Mouse (Mus musculus): Measurements from ENCODE around the gene Cebpz.

Gene Cebpz

DNA sequence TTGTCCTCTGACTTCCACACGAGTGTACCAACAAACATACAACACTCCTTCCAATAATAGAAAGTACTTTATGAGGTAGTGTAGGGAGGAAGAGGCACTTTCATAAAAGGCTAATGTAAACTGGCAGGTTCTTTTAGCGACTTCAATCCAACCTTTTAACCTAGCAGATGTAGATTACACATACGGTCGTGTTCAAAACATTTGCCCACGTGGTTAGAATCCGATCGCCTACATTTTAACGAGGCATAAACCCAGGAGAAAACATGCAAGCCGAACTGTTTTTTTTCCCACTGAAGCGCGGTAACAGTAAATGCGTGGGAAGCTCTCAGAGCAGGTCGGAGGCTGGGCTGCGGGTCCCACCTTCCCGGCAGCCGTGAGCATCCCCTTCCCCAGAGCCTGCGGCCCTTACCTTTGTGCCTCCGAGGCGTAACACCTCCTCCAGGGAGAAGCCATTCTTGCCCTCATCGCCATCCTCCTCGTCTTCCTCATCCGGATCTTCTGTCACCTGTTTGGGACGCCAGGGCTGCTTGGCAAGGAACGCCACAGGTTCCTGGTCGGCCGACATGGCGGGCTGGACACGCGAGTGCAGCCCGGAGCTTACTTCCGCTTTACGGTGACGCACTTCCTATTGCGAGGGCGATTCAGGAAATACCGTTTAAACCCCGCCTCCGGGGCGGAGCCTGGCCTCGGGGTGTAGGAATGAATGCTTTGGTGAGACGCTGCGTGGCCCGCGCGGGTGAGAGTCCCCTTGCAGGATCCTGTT, at the start of gene Cebpz, which contains the start of gene Ndufaf7:
Cebpz (minus strand) TSS at position 601 of the 763 bp plus-strand sequence.
Ndufaf7 (plus strand) TSS at position 671 of the 763 bp plus-strand sequence.
- DNase-seq = peak; percentile 97

DNA sequence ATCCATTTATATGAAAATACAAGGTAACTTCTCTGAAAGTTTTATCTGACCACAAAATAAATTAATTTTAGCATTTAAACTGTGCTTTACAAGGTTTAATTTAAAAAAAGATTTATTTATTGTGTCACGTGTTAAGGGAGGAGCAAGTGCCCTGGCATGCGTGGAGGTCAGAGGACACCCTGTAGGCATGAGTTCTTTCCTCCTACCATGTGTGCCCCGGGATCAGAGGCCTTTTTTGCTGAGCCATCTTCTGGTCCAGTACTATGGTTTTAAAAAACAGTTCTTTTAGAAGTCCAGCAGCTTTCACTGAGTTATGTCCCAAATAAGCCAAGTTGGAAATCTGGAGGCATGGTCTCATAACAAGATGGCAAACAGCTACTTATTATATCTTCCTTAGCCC, 46.9 kb upstream of the Cebpz start:
- DNase-seq = no peak

DNA sequence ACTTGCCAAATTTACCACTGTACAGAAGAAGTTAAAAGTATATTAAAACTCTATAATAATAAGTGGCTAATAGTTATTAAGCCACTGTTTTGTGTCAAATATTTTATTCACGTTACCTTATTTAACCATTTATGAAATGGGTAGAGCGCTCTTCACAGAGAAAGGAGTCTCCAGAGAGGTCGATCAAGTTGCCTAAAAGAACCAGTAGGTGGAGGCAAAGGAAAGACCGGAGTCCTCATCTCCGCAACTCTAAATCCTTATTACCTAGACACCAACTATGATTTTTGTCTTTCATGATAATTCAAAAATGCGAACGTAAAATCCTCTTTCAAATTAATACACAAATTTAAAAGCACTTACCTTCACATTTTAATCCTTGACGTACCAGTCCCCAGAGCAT, 46.3 kb upstream of the Cebpz start:
- no peak for DNase-seq

DNA sequence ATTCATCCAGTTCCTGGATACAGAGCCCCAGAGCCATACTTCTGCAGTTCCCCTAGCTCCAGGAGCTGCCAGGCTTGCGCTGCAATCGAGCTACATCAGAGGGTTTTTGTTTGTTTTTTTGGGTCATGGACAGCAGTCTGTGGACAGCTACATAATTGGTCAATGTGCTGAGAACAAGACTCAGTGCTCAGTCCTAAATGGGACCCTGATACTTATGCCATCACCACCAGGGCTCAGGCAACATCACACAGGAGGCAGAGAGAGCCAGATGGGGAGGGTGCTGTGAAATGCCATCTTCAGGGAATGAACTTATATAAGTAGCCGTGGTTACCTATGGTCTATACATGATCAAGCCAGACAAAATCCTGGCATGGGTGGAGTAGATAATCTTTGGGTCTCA, 31.6 kb upstream of the Cebpz start:
- DNase-seq = no peak

DNA sequence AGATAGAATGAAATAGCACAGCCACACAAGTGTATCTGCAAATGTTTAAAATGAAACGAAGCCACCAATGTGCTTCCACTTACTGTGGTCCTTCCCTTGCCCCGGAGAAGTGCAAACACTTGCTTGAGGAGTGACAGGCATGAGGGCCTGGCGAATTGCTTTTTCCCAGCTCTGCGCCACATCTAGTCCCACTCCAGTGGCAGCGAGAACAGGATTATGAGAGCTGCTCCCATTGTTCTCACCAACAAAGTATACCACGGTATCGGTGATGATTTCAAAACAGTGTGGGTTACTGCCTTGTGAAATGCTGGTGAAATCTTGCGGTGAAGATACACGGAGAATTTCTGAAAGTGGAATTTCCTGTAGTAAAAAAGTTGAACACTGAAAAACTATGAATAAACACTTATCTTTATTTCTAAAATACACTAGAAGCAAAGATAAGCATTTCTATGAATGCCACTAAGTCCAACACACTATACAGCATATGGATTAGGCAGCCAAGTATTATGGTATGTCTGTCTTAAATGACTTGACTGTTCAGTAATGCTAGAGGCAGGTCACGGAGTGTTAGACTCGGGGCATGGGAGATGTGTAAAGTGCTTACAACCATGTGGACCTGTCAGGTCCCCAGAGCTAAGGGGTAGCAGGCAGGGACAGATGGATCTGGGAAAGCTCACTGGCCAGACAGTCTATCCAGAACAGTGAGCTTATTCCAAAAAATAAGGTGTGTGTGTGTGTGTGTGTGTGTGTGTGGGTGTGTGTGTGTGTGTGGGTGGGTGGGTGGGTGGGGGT, 29.4 kb upstream of the Cebpz start:
- DNase-seq = no peak

DNA sequence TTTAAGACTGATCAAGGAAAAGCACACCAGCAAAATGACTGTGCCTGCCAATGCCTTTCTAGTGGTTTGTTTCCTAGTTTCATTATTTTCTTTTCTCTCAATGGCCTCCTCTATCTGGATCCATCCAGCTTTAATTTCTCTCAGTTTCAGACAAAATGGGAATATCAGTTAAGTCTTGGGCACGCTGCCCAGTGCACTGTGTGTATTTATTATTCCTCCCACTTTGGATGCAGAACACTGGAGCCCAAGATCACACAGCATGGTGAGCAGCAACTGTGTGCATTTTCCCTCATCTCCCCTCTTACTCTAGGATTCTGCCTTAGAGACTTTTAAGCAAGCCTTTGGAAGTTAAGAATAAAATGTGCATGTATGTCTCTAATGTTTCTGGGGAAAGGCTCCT, 27.5 kb upstream of the Cebpz start:
- no peak for DNase-seq

DNA sequence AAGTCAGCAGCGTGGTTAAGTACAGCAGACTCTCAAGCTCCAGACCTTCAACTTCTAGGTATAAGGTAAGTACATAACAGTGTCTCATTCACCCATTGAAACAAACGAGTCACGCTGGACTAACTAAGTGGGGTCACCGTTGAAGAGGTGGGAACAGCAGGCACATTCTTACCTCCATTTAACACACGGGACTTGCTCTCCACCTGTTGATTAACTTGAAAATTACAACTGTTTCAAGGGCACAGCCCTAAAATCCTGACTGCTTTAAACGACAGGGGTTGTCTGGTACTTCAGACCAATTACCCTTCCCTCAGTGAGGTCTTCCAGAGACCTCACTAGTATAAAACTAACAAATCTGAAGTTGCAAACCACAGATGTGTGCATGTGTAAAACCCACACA, 22.6 kb upstream of the Cebpz start:
- DNase-seq = no peak

DNA sequence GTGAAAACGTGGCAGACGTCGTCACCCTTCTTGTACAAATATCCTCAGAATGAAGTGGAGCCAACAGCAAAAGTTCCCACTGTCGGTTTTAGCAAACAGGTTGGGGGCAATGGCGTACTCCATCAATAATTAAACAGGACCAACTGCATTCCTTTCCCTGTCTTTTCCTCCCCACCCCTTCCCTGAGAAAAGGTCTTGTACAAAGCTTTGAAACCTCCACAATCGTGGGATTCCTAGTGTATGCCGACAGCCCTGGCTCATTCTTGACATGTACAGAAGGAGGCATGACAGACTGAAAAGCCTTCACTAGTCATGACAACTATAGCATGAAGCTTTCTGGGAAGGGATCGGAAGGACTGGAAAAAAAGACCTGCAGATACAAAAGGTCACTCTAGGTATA, 16.4 kb upstream of the Cebpz start:
- no peak for DNase-seq

DNA sequence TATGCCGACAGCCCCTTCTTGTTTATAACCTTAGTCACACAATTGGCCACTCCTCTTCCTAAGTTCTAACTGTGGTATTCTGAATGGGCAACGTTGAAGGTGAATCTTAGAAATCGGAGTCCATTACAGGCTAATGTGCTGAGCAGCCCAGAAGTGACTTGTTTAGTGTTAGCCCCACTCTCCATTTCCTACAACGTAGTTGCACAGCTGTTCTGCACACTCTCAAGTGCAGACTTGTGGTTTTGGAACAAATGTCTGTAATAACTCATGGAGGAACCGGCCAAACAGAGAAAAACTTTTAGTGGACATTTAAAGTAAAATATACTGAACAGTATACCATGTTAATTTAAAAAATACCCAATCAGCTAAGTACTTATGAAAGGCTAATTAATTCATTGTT, 15.2 kb upstream of the Cebpz start:
- DNase-seq = no peak

DNA sequence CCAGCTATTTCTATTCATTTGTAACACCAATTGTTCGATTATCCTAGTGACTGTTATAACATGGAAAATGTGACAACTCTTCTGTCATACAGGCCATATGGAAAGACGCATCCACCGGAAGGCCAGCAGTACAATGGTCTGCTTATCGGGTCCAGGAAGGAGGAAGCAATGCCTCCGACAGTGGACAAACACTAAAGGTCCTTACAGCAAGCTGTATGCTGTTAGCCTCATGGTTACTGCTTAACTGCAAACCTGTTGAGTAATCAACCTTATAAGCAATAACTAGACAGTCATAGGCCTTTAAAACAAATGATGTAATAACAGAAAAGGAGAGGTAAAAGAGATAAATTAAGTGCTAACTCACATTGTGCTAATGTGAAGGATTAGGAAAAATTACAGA, 14.4 kb upstream of the Cebpz start:
- no peak for DNase-seq

DNA sequence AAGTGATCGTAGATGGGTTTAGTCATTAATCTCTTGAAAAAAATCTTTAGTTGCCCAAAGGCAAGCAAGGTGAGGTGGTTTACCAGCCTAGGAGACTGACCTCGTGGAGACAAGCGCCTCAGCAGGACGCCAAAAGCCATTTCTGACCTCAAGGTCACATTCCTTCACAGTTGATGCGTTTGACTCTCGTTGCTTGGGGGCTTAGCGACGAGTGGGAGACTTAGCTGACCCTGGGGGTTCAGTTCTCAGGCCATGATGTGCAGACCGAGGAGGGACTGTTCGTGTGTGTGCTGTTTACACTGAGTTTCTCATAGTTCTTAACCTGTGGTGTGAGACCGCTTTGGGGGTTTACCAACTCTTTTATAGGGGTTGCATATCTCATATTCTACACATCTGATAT, 5.7 kb upstream of the Cebpz start:
- no peak for DNase-seq

DNA sequence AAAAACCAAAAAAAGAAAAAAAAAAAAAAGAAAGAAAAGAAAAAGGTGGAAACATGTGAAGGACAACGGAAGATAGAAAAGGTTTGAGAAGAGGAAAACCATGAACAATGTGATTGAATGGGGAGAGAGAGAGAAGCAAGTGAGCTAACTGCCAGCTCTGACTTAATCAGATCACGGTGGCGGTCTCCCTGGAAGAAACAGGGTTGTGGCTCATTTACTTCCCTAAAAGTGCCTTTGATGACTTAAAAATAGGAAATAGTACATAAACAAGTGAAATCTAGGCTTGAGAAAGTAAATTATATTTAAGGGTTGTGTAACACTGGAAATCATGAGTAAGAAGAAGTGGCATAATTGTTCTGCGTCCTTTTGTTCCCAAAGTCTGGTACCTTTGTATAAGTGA, 2.1 kb upstream of the Cebpz start:
- DNase-seq = no peak

DNA sequence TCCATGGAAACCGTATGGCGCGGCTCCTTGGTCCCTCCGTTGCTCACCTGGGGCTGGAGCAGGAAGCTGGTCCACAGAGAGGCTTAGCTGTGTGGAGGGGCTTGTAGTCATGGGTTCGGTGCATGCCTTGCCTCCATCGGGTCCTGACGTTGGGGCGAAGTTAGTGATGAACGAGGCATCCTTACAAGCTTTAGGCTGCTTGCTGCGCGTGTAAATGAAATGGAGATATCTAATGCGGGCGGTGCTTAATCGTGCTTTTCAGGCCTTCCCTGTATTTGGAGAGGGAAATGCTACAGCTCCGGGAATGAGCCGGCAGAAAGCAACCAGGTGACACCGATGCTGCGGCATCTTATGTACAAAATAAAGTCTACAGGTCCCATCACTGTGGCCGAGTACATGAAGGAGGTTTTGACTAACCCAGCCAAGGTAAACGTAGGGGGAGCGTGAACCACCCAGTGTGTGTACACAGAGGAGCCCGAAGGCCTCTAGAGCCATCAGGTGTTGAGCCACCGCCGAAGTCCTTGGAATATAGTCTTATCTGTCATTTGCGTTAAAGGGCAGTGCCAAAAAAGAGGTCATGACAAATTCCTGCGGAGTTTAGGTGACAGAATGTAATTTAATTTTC, 475 bp upstream of the Cebpz start:
- no peak for DNase-seq

DNA sequence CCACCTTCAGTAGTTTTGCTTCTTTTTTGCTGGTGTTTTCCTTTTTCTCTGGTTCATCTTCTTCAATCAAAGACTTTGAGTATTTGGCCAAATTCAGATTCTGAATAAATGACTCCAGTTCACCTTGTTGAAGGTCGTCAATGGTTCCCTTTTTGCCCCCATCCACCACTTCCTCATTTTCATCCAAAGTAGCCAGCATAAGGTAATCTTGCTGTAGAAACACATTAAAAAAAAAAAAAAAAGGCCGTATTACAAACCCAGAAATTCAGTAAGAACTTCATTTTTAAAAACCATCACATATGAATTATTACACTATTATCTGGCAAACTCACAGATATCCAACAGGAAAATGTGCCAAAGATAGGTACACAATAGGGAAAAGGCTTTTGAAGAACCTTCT, 1.0 kb downstream of the Cebpz start:
- DNase-seq = no peak

DNA sequence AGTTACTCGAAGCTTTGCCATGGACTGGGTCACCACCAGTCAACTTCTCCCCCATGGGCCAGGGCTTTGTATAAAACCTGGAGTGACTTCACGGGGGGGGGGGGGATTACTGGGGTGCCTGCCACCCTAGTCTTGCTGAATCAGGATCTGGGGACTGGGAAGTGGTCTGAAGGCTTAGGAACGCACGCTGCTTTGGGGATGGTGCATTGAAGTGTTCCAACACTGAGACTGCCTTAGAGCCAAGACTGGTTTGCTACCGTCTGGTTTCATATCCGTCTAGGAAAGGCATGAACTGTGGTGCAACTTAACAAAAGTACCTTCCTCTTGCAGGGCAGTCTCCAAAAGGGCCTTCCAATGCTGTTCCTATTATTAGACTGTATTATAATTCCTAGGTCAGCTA, 19.2 kb downstream of the Cebpz start:
- DNase-seq = no peak

DNA sequence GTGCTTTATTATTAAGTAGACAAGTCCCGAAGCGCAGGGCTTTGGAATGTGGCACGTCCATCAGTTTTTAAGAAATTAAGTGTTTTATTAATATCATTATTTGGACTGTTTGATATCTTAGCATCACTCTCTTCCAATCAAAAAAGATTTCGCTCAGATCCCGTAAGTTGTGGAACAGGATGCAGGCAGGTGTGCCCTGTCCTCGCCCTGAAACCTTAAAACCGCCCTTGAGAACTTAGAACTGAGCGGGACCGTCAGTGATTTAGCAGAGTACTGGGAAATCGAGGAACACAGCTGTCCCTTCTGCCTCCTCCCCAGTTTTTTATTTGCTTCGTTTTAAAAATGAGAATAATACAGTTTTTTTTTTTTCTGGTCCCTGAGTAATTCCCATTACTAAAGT, 20.0 kb downstream of the Cebpz start:
- DNase-seq = no peak

DNA sequence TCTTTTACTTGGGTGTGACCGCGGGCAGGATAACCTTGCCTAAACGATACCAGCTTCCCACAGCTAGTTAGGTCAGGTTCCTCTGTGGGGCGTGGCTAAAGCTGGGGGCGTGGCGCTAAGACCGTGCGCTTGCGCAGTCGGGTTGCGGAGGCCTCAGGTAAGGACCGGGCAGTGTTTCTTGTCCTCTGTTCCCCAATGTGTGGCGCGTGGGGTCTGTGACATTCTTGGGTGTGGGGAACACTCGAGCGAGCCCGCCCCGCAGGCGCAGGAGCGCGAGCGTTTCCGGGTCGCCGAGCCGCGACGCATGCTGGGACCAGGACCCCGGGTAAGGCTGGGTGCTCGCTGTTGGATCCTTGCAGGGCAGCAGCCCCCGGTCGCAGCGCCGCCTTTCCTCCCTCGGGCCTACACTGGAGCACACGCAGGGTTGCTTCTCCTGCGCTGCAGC, 20.5 kb downstream of the Cebpz start, which contains the start of gene Cebpzos:
Cebpzos (plus strand) TSS at position 132 of the 445 bp plus-strand sequence.
- DNase-seq = peak; percentile 93

DNA sequence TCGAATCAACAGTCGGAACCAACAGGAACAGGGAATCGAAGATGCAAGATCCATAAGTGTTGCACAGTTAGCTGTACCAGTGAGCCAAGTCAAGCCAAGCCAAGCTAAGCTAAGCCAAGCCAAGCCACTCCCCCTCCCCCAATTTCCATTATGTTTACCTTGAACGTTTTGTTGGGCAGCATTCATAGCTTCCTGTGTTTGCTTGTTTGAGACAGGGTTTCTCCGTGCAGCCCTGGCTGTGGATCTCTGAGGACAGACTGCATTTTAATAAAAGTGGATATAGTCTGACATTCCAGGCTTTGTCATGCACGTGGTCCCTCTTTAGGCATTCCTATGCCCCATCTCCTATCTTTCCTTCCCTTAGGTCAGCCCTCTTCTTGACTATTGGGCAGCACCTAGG, 21.1 kb downstream of the Cebpz start:
- DNase-seq = no peak

DNA sequence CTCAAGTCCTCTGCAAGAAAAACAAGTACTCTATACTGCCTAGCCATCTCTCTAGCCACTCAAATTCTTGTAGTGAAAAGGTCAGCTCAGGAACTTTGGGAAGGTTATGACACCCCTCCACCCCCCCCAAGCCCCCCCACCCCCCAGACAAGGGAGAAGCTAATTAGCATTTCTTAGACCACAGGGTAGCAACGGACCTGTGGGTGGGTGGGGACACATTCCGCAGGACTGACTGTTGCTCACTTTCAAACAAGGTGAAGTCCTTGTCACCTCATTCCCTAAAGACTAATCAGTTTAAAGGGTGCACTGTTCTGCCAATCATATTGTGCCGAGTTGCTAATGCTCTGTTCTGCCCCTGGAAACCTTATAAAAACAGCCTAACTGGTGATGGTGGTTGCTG, 22.9 kb downstream of the Cebpz start:
- no peak for DNase-seq

DNA sequence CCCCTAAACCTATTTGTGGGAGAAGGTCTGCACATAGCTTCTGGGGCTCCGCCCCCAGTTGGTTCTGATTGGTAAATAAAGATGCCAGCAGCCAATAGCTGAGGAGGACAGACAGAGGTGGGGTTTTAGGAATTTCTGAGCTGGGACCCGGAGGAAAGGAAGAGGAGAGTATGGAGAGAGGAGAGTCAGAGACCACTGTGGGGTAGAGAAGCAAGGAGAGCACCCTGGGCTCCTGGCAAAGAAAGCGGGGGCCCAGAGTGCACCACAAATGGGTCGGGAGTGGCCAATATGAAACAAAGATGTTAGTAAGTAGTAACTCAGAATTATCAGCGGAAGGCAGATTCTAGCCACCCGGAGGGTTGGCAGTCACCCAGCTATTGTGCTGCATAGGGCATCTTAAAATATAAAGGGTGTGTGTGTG, 24.0 kb downstream of the Cebpz start:
- DNase-seq = peak; percentile 43

DNA sequence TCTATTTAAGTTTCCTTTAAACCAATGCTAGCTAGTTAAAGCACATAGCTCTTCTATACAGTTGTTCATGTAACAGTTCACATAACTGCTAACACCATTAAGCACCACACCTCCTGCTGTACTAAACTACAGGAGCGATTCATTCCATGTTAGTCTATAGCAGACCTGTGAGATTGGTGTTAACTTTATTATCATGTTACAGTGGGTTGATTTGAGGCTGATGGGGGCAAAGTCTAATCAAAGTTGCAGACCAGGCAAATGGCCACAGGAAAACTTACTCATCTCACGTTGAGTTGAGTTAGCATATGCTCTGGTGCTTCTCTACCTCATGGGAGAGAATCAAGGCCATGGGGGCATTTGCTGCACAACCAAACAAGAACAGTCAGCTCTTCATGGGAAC, 27.5 kb downstream of the Cebpz start:
- no peak for DNase-seq

DNA sequence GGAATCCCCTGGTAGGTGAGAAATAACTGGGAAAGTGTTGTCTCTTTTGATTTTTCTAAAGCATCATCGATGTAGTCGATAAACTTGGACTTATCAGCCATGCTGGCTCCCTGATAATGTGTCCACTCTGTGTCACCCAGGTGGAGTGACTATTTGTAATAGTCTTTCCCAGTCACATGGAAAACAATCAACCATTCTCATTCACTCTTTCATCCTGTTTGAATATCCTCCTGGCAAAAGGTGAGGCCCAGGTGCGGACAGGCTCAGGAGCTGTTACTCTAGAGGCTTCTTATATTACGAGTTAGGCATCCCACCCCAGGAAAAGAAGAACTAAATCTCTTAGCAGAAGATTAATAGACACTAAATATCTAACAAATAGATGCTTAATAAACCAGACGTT, 30.0 kb downstream of the Cebpz start, which contains the start of gene Sult6b1:
Sult6b1 (minus strand) TSS at position 101 of the 400 bp plus-strand sequence.
- DNase-seq = no peak

DNA sequence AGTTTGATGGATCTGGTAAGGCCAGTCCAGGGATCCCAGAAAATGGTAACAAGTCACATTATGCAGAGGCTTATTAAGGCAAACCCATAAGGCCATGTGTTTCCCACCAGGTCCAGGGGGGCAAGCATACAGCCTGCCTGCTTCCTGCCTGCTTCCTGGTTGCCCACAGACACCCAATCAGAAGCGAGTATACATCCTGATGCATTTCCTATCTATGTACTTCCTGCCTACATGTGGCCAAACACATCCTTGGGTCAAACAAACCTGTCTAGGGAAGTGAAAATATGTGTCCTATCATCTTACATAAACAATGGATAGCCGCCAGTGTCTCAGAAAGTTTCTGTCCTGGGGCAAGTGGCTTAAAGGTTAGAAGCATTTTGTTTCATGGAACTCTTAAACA, 33.7 kb downstream of the Cebpz start:
- DNase-seq = no peak

DNA sequence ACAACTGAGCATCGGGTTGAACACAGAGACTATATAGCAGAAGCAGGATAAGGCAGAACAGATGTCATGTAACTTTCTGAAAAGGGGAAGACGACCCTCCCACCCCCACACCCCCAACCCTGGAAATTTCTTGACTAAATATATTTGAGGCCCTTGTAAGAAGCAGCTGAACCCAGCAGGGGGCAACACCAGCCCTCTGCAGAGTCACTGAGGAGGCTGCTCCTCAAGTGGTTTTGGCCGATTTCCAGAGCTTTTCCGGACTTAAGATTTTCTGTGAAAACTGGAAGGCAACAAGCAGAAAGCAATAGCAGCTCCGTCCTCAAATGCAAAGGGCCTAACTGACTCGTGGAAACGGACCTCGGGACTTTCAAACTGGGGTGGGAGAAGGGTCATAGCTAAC, 41.5 kb downstream of the Cebpz start:
- DNase-seq = peak; percentile 35
